Mouse (Mus musculus): ENCODE measurements around the gene Rasgrp4.
A peak's percentile ranks its signal among the peaks of the same experiment; 100 is the strongest.

The Rasgrp4 gene

DNA sequence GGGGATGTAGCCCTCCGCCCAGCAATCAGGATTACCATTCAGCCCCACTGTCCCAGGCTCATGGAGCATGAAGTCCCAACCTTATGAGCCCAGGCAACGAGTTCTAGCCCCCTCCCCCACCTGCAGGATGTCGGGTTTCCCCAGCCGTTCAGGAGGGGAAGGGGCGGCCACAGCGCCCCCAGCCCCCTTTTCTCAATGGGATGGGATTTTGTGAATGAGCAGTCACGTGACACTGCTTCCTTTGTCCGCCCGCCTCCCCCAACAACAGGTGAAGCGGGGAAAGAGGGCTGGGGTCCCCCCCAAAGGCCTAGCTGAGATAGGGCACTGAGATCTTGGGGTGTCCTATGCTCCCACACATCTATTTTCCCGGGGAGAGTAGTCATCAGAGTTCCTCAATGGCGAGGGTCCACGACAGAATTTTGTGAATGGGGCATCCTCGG lies 34.2 kb downstream of the Rasgrp4 start:
- peaks cover 62% of the 10 kb centered on the region for H3K4me1 ChIP-seq (replicated peaks; ENCODE audit: low read depth, low read length)
- no peak for TF ChIP-seq CTCF (conservative IDR thresholded peaks at IDR 0.05; ENCODE audit: low read length)
- no peak for TF ChIP-seq POU5F1 (IDR thresholded peaks at IDR 0.05; ENCODE audit: borderline replicate concordance, low read length)
- TF ChIP-seq NANOG (IDR thresholded peaks at IDR 0.05; ENCODE audit: borderline replicate concordance, low read length): no peak
- H3K36me3 ChIP-seq (ENCODE audit: insufficient read depth, low read length): peaks cover 21% of the 10 kb centered on the region
- H3K27me3 ChIP-seq (ENCODE audit: insufficient read depth, low read length): peaks cover 36% of the 10 kb centered on the region
- H3K9me3 ChIP-seq (ENCODE audit: low read length): no peaks in the 10 kb centered on the region
- H3K4me3 ChIP-seq (replicated peaks; ENCODE audit: low read length): peak overlapping the region; percentile 88

DNA sequence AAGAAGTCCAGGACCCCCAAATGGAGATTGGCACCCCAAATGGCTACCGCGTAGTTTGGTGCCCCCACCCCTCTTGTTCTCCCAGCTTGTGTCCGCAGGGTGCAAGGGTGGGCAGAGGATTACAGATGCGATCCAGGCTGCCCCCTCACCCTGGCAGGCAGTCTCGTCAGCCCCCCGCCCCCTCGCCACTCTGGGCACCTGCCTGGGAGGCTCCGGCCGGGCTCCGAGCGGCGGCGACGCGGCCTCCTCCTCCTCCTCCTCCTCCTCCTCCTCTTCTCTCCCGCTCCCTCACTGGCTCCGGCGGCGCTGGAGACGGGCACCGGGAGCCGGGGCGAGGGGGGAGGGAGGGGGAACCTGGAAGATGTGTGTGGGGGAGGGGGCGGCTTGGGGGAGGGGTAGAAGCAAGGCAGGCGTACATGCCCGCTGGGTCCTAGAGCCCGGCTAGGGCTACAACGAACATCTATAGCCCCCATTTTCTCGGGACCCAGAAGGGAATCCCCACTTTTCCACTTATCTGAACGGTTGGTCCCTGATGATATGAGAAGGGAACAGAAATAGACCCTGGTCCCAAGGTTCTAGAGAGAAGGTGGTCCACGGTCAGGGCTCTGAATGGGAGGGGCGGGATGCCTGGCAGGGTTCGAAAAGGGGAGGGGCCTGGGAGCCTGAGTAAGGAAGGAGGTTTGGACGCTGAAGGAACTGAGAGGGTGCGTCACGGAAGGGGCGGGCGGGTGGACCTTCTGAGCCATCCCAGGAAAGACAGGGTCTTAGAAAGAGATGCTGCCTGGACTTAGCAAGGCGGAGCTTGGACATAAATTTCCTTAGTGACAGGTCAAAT lies 34.8 kb downstream of the Rasgrp4 start:
- Histone ChIP-seq H3K4me3 (replicated peaks; ENCODE audit: low read length) (peak overlapping the region; percentile 88), H3K27me3 (ENCODE audit: insufficient read depth, low read length) (peaks cover 36% of the 10 kb centered on the region), H3K9me3 (ENCODE audit: low read length) (no peaks in the 10 kb centered on the region), H3K36me3 (ENCODE audit: insufficient read depth, low read length) (peaks cover 27% of the 10 kb centered on the region), H3K4me1 (replicated peaks; ENCODE audit: low read depth, low read length) (peaks cover 58% of the 10 kb centered on the region)
- TF ChIP-seq POU5F1 (IDR thresholded peaks at IDR 0.05; ENCODE audit: borderline replicate concordance, low read length) (no peak), NANOG (IDR thresholded peaks at IDR 0.05; ENCODE audit: borderline replicate concordance, low read length) (no peak), CTCF (conservative IDR thresholded peaks at IDR 0.05; ENCODE audit: low read length) (no peak)

- H3K27me3 ChIP-seq (ENCODE audit: insufficient read depth, low read length): peaks cover 36% of the 10 kb centered on the region
- TF ChIP-seq CTCF (conservative IDR thresholded peaks at IDR 0.05; ENCODE audit: low read length): no peak
- TF ChIP-seq NANOG (IDR thresholded peaks at IDR 0.05; ENCODE audit: borderline replicate concordance, low read length): no peak
- no peak for TF ChIP-seq POU5F1 (IDR thresholded peaks at IDR 0.05; ENCODE audit: borderline replicate concordance, low read length)
- H3K9me3 ChIP-seq (ENCODE audit: low read length): no peaks in the 10 kb centered on the region
Measured at GRCm38 (mm10) chr7:29170066-29170754, 35.6 kb downstream of the Rasgrp4 start, which contains the start of the genes Ggn and Spred3. Gene Ggn, plus strand, starts transcription at chr7:29170210. Gene Spred3, minus strand, starts transcription at chr7:29170411.

DNA sequence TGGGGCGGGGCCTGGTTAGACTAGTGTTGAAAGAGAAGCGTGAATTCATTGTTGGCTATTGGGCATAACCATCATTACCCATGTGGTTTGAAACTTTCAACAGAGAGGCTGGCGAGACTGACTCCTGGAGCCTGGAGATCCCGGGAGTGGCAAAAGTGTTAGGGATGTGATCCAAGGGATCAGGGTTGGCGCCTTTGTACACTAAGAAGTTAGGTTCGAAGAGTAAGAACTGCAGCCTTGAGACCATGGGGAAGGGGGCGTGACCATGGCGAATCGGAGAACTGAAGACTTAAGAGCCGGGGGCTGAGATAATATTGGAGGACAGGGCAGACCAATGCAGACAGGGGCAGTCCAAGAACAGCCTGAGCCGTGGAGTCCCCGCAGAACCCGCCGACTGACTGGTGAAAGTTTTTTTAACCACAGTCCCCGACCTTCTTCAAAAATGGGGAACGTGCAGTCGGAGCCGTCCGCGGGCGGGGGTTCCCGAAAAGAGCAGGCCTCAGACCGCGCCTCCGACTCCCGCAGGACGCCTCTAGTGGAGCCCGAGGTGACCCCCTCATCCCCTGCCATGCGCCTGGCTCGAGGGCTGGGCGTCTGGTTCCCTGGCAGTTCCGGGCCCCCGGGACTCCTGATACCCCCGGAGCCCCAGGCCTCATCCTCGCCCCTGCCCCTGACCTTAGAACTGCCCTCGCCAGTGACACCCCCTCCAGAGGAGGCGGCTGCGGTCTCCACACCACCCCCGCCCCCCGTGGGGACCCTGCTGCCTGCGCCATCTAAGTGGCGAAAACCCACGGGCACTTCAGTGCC lies 36.3 kb downstream of the Rasgrp4 start:
- Histone ChIP-seq H3K27me3 (ENCODE audit: insufficient read depth, low read length) (peaks cover 36% of the 10 kb centered on the region), H3K4me3 (replicated peaks; ENCODE audit: low read length) (peak overlapping the region; percentile 88), H3K9me3 (ENCODE audit: low read length) (no peaks in the 10 kb centered on the region), H3K36me3 (ENCODE audit: insufficient read depth, low read length) (peaks cover 40% of the 10 kb centered on the region), H3K4me1 (replicated peaks; ENCODE audit: low read depth, low read length) (peaks cover 55% of the 10 kb centered on the region)
- TF ChIP-seq NANOG (IDR thresholded peaks at IDR 0.05; ENCODE audit: borderline replicate concordance, low read length) (no peak), POU5F1 (IDR thresholded peaks at IDR 0.05; ENCODE audit: borderline replicate concordance, low read length) (no peak), CTCF (conservative IDR thresholded peaks at IDR 0.05; ENCODE audit: low read length) (no peak)

More at GRCm38 (mm10) chr7:29170066-29170754, 35.6 kb downstream of the Rasgrp4 start, which contains the start of the genes Ggn and Spred3:
- peak within 1 kb of the TSS; percentile 88 for H3K4me3 ChIP-seq (replicated peaks; ENCODE audit: low read length)
- peaks cover 55% of the 10 kb centered on the region for H3K4me1 ChIP-seq (replicated peaks; ENCODE audit: low read depth, low read length)
- peaks cover 35% of the 10 kb centered on the region for H3K36me3 ChIP-seq (ENCODE audit: insufficient read depth, low read length)

- Histone ChIP-seq H3K4me3 (replicated peaks; ENCODE audit: low read length) (peak overlapping the region; percentile 88), H3K27me3 (ENCODE audit: insufficient read depth, low read length) (peaks cover 32% of the 10 kb centered on the region), H3K9me3 (ENCODE audit: low read length) (no peaks in the 10 kb centered on the region), H3K36me3 (ENCODE audit: insufficient read depth, low read length) (peaks cover 41% of the 10 kb centered on the region), H3K4me1 (replicated peaks; ENCODE audit: low read depth, low read length) (peaks cover 55% of the 10 kb centered on the region)
- TF ChIP-seq POU5F1 (IDR thresholded peaks at IDR 0.05; ENCODE audit: borderline replicate concordance, low read length) (no peak), NANOG (IDR thresholded peaks at IDR 0.05; ENCODE audit: borderline replicate concordance, low read length) (no peak), CTCF (conservative IDR thresholded peaks at IDR 0.05; ENCODE audit: low read length) (no peak)
Measured at GRCm38 (mm10) chr7:29171562-29172097, 37.0 kb downstream of the Rasgrp4 start.

- TF ChIP-seq POU5F1 (IDR thresholded peaks at IDR 0.05; ENCODE audit: borderline replicate concordance, low read length) (no peak), NANOG (IDR thresholded peaks at IDR 0.05; ENCODE audit: borderline replicate concordance, low read length) (no peak), CTCF (conservative IDR thresholded peaks at IDR 0.05; ENCODE audit: low read length) (no peak)
- Histone ChIP-seq H3K36me3 (ENCODE audit: insufficient read depth, low read length) (peaks cover 49% of the 10 kb centered on the region), H3K4me1 (replicated peaks; ENCODE audit: low read depth, low read length) (peaks cover 55% of the 10 kb centered on the region), H3K27me3 (ENCODE audit: insufficient read depth, low read length) (peaks cover 32% of the 10 kb centered on the region), H3K9me3 (ENCODE audit: low read length) (no peaks in the 10 kb centered on the region), H3K4me3 (replicated peaks; ENCODE audit: low read length) (peak overlapping the region; percentile 88)
Measured at GRCm38 (mm10) chr7:29172390-29173016, 37.9 kb downstream of the Rasgrp4 start.

- Histone ChIP-seq H3K9me3 (ENCODE audit: low read length) (no peaks in the 10 kb centered on the region), H3K36me3 (ENCODE audit: insufficient read depth, low read length) (peaks cover 57% of the 10 kb centered on the region), H3K4me3 (replicated peaks; ENCODE audit: low read length) (no peak overlapping the region), H3K4me1 (replicated peaks; ENCODE audit: low read depth, low read length) (peaks cover 36% of the 10 kb centered on the region), H3K27me3 (ENCODE audit: insufficient read depth, low read length) (peaks cover 7% of the 10 kb centered on the region)
- no peak for TF ChIP-seq NANOG (IDR thresholded peaks at IDR 0.05; ENCODE audit: borderline replicate concordance, low read length)
- TF ChIP-seq POU5F1 (IDR thresholded peaks at IDR 0.05; ENCODE audit: borderline replicate concordance, low read length): no peak
- peak; percentile 21; the same call in 1 of the 2 replicates for TF ChIP-seq CTCF (conservative IDR thresholded peaks at IDR 0.05; ENCODE audit: low read length)
Measured at GRCm38 (mm10) chr7:29178106-29178505, 43.5 kb downstream of the Rasgrp4 start.

Measured in E14TG2a.4 (cell line).